Mouse (Mus musculus) forebrain, embryonic 13.5 days (tissue): ENCODE results near the gene Samhd1. TPM values are rescaled to one million over a fixed set of nuclear protein-coding genes. Genes with fewer than 3 reads are reported as not detected.
A peak's percentile ranks its signal among the peaks of the same experiment; 100 is the strongest.

ENCODE experiments used
- ATAC-seq: fragments of 200-750 bp; cut with Nextera tagmentation; 2 replicates; pipeline ENCODE4 v1.8.0; 2017
- H3K27ac ChIP-seq: fragments of 300-500 bp; sonication (generic); 2 replicates; pipeline ENCODE4 v1.5.1; 2015; ENCODE audit warnings: inconsistent platforms, mild to moderate bottlenecking, moderate library complexity
- H3K27me3 ChIP-seq: fragments of 300-500 bp; sonication (generic); 2 replicates; pipeline ENCODE4 v1.6.1; 2015; ENCODE audit warnings: mild to moderate bottlenecking, inconsistent platforms
- H3K36me3 ChIP-seq: fragments of 300-500 bp; sonication (generic); 2 replicates; pipeline ENCODE4 v1.6.1; 2015; ENCODE audit warnings: mild to moderate bottlenecking, inconsistent platforms; ENCODE audit not compliant: poor library complexity, severe bottlenecking
- H3K4me1 ChIP-seq: fragments of 300-500 bp; sonication (generic); 2 replicates; pipeline ENCODE4 v1.6.1; 2015; ENCODE audit warnings: inconsistent platforms
- H3K4me2 ChIP-seq: fragments of 300-500 bp; sonication (generic); 2 replicates; pipeline ENCODE4 v1.6.1; 2015; ENCODE audit warnings: inconsistent platforms, mild to moderate bottlenecking, moderate library complexity
- H3K4me3 ChIP-seq: fragments of 300-500 bp; sonication (generic); 2 replicates; pipeline ENCODE4 v1.5.1; 2015; ENCODE audit warnings: mild to moderate bottlenecking, inconsistent platforms
- H3K9ac ChIP-seq: fragments of 300-500 bp; sonication (generic); 2 replicates; pipeline ENCODE4 v1.6.1; 2015; ENCODE audit warnings: mild to moderate bottlenecking, inconsistent platforms
- H3K9me3 ChIP-seq: fragments of 300-500 bp; sonication (generic); replicated peaks from 2 replicates; pipeline ENCODE4 v1.6.1; 2016; ENCODE audit warnings: inconsistent platforms
- WGBS: fragments of 180-500 bp; shearing (Covaris S2); methylation state at CpG from one replicate; pipeline ENCODE4 v1.1.7; 2015; 5-methylcytosine and 5-hydroxymethylcytosine counted together
- polyA plus RNA-seq: library from polyadenylated mRNA; unstranded; fragments of >200 nt; fragmentation: Nextera tagmentation; extraction: Ambion mirVana; gene quantifications from 2 replicates; pipeline ENCODE4 v1.2.1, GENCODE M21; 2015

The Samhd1 gene
- polyA plus RNA-seq, 1 experiment from 2014 or later = 13.9 TPM

DNA sequence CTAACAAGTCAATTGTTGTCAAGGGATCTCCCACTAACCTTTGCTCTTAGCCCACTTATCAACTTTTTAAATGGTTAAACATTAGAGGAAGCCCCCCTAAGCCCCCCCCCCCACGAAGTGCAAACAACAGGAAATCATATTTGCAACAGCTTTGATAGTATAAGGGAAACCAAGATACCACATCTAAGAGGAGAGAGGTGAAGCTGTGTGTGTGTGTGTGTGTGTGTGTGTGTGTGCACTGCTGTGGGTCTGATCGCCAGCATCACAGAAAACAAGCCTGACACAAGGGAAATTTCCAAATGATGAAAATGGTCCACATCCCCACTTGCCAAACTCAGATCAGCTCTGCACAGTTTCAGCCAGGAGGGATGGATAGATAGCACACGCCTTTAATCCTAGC is 16.0 kb downstream of the Samhd1 start:
- H3K9ac ChIP-seq = no peak overlapping the region
- no peak for ATAC-seq
- WGBS = 76% methylated on average over 3 of the region's 3 CpGs
- H3K9me3 ChIP-seq = no peaks in the 10 kb centered on the region
- peaks cover 24% of the 10 kb centered on the region for H3K36me3 ChIP-seq
- no peak overlapping the region for H3K27ac ChIP-seq
- H3K4me3 ChIP-seq = no peak overlapping the region
- H3K4me2 ChIP-seq = no peak overlapping the region
- H3K27me3 ChIP-seq = no peaks in the 10 kb centered on the region
- no peaks in the 10 kb centered on the region for H3K4me1 ChIP-seq

GRCm38 (mm10) chr2:157118556-157118955 is 16.5 kb downstream of the Samhd1 start:
- Histone ChIP-seq H3K4me1 (no peaks in the 10 kb centered on the region), H3K27me3 (no peaks in the 10 kb centered on the region), H3K9me3 (no peaks in the 10 kb centered on the region), H3K36me3 (peaks cover 29% of the 10 kb centered on the region), H3K4me2 (no peak overlapping the region), H3K4me3 (no peak overlapping the region), H3K27ac (no peak overlapping the region), H3K9ac (0 out of 2 replicates have a peak overlapping the region, but pooled peaks have one; percentile 5)
- ATAC-seq = no peak
- 94% methylated on average over 4 of the region's 4 CpGs for WGBS

DNA sequence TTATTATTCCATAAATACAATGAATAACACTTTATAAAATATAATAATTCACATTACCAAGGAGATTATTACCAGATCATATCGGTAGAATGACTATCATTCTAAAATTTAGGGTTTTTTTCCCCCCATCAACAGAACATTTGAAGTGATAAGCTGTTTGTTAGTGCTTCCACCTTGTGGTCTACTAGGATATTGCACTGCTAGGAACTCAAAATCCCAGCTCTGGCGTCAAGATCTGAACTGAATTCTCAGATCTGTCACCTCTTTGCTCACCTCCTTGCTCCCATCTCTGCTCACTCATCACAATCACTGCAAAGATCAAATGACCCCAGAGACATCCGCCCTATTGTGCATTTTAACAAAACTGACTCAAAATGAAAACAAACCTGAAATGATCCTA is 18.1 kb downstream of the Samhd1 start:
- no peak overlapping the region for H3K9ac ChIP-seq
- H3K4me1 ChIP-seq = no peaks in the 10 kb centered on the region
- H3K4me2 ChIP-seq = no peak overlapping the region
- no peaks in the 10 kb centered on the region for H3K27me3 ChIP-seq
- H3K27ac ChIP-seq = no peak overlapping the region
- 22% methylated on average over 3 of the region's 3 CpGs for WGBS
- H3K4me3 ChIP-seq = no peak overlapping the region
- ATAC-seq = no peak
- peaks cover 41% of the 10 kb centered on the region for H3K36me3 ChIP-seq
- H3K9me3 ChIP-seq = no peaks in the 10 kb centered on the region

- Histone ChIP-seq H3K9me3 (no peaks in the 10 kb centered on the region), H3K36me3 (peaks cover 76% of the 10 kb centered on the region), H3K4me3 (no peak overlapping the region), H3K4me2 (no peak overlapping the region), H3K27me3 (no peaks in the 10 kb centered on the region), H3K27ac (no peak overlapping the region), H3K9ac (no peak overlapping the region), H3K4me1 (no peaks in the 10 kb centered on the region)
- WGBS = 90% methylated on average over 4 of the region's 4 CpGs
- ATAC-seq = no peak
Observed at GRCm38 (mm10) chr2:157108236-157108635, 26.8 kb downstream of the Samhd1 start.

DNA sequence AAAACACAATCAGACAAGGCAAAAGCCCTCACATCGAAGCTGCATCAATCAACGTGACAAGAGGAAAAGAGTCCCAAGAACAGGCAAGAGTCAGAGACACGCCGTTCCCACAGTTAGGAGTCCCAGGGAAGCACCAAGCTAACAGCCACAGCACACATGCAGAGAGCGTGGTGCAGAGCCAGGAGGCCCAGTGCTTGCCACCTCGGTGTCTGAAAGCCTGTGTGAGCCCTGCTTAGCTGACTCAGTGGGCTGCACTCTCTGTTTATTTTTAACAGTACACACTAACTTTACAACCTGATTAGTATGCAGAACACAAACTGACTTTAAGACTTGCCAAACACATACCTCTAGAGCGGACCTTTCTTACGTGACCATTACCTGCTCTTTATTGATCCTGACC is 30.6 kb downstream of the Samhd1 start:
- 90% methylated on average over 8 of the region's 8 CpGs for WGBS

DNA sequence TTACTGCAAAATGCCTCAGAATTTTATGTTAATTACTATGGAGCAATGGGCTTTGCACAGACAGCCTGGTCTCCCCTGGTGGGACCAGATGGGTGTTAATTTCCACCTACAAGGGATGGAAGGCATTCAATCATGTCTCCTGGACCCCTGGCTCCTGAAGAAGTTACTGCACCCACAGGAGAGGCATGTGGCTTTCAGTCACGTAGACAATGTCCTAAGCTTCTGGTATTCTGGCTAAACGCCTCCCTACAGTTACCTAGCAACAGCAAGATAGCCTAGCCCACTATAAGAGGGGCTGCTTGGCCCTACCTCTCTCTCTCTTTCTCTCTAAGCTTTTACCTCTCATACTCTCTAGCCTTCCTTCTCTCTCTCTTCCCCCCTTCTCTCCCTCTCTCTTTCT is 32.8 kb downstream of the Samhd1 start:
- peaks cover 54% of the 10 kb centered on the region for H3K36me3 ChIP-seq
- no peaks in the 10 kb centered on the region for H3K4me1 ChIP-seq
- H3K9ac ChIP-seq = no peak overlapping the region
- no peak overlapping the region for H3K4me3 ChIP-seq
- no peak for ATAC-seq
- WGBS = 55% methylated on average over 2 of the region's 2 CpGs
- H3K27me3 ChIP-seq = no peaks in the 10 kb centered on the region
- no peaks in the 10 kb centered on the region for H3K9me3 ChIP-seq
- no peak overlapping the region for H3K27ac ChIP-seq
- H3K4me2 ChIP-seq = no peak overlapping the region

More for the DNA sequence above, 30.6 kb downstream of the Samhd1 start:
- Histone ChIP-seq H3K27ac (no peak overlapping the region), H3K4me1 (no peaks in the 10 kb centered on the region), H3K27me3 (no peaks in the 10 kb centered on the region), H3K9me3 (no peaks in the 10 kb centered on the region), H3K4me2 (no peak overlapping the region), H3K9ac (no peak overlapping the region), H3K4me3 (no peak overlapping the region), H3K36me3 (peaks cover 73% of the 10 kb centered on the region)
- no peak for ATAC-seq

DNA sequence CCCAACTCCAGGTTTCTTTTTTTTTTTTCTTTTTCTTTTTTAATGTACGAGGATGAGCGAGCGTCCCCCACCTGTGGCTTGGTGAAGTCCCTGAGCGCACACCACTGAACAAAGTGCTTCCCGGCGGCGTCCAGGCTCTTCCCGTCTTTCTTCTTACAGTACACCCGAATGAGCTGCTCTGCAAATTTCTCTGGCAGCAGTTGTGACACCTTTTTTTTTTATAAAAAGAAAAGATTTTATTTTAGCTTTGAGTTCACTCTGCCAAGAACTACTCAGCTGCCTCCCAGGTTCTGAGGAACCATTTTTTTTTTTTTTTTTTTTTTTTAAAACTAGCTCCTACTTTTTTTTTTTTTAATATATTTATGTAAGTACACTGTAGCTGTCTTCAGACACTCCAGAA is 33.4 kb downstream of the Samhd1 start:
- Histone ChIP-seq H3K36me3 (peaks cover 51% of the 10 kb centered on the region), H3K27ac (no peak overlapping the region), H3K4me1 (no peaks in the 10 kb centered on the region), H3K4me2 (no peak overlapping the region), H3K9ac (no peak overlapping the region), H3K9me3 (no peaks in the 10 kb centered on the region), H3K27me3 (no peaks in the 10 kb centered on the region), H3K4me3 (no peak overlapping the region)
- ATAC-seq = no peak
- WGBS = 97% methylated on average over 9 of the region's 9 CpGs

DNA sequence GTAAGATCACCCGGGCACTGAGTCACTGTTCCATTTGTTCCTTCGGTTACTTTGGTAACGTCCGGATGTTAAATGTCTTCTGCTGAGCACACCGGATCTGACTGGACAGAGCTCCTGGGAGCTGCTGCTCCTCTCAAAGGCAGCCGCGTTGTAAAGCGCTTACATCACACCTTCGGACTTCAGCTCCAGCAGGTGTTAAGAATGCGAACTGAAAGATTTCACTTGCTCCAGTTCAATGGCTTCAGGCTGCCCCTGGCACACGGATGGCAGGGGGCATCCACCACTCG is 34.8 kb downstream of the Samhd1 start:
- Histone ChIP-seq H3K36me3 (peaks cover 38% of the 10 kb centered on the region), H3K9ac (no peak overlapping the region), H3K4me2 (no peak overlapping the region), H3K9me3 (no peaks in the 10 kb centered on the region), H3K27me3 (no peaks in the 10 kb centered on the region), H3K4me1 (no peaks in the 10 kb centered on the region), H3K27ac (no peak overlapping the region), H3K4me3 (no peak overlapping the region)
- 92% methylated on average over 12 of the region's 12 CpGs for WGBS
- no peak for ATAC-seq

DNA sequence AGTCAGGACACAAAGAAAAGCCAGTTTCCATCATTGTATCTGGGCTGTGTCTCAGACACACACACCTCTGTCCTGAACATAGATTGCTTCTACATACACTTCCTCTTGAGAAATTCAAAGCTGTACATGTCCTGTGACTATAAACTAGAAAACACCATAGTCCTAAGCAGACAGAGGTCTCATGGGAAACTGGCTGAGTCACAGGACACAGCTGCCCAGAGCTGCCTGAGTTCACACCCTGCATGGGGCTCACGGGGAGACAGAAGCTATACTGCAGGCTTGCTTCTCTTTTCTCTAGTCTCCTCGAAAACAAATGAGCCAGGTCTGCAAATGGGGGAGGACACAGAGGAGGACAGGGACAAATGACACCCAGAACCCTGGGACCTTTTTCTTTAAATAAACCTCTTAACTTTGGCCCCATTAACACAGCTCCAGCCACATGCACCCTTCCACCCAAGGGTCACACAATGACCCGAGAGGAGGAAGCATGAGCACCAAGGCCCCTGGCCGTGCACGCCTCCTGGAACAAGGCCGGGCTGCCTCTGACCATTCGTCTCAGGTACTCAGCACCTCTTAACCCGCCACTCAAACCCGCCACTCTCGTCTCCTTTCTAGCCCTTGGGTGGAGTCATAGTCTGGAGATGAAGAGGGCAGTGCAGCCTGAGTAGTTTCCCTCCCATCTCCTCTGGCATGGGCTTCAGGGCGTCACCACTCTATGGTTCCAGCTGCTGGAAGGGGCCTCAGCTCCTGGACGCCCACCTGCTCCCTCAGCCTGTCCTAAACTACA is 35.3 kb downstream of the Samhd1 start:
- no peak overlapping the region for H3K4me2 ChIP-seq
- no peaks in the 10 kb centered on the region for H3K4me1 ChIP-seq
- no peak overlapping the region for H3K9ac ChIP-seq
- WGBS = 83% methylated on average over 12 of the region's 12 CpGs
- ATAC-seq = no peak
- no peaks in the 10 kb centered on the region for H3K27me3 ChIP-seq
- H3K36me3 ChIP-seq = peaks cover 34% of the 10 kb centered on the region
- H3K4me3 ChIP-seq = no peak overlapping the region
- no peak overlapping the region for H3K27ac ChIP-seq
- H3K9me3 ChIP-seq = no peaks in the 10 kb centered on the region

- H3K4me3 ChIP-seq = no peak overlapping the region
- peaks cover 9% of the 10 kb centered on the region for H3K4me1 ChIP-seq
- peak; percentile 67 for ATAC-seq
- H3K4me2 ChIP-seq = no peak overlapping the region
- no peaks in the 10 kb centered on the region for H3K9me3 ChIP-seq
- no peak overlapping the region for H3K27ac ChIP-seq
- no peak overlapping the region for H3K9ac ChIP-seq
- H3K27me3 ChIP-seq = no peaks in the 10 kb centered on the region
- H3K36me3 ChIP-seq = peaks cover under 1% of the 10 kb centered on the region; the same call in 1 of the 2 replicates
- WGBS = 65% methylated on average over 9 of the region's 9 CpGs
Observed at GRCm38 (mm10) chr2:157095005-157095755, 39.9 kb downstream of the Samhd1 start.

DNA sequence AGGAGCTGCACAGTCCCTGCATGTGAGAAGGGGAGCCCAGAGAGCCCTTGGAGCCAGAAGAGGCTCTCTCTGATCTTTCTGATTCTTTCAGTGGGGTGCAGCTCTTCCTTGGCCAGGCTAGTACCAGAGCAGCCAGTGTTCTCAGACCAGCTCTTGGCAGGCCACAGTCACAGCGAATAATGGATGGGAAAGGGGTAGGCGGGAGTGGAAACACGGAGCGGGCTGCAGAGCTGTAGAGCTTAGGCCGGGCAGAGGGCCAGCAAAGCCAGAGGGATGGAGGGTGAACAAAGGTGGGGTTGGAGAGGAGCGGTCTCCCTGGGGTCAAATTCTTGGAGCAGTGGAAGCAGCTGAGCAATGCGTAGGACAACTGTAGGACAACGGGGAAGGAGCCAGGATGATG is 43.0 kb downstream of the Samhd1 start:
- Histone ChIP-seq H3K4me2 (no peak overlapping the region), H3K27me3 (no peaks in the 10 kb centered on the region), H3K4me3 (no peak overlapping the region), H3K27ac (0 out of 2 replicates have a peak overlapping the region, but pooled peaks have one; percentile 33), H3K9ac (no peak overlapping the region), H3K9me3 (no peaks in the 10 kb centered on the region), H3K36me3 (no peaks in the 10 kb centered on the region), H3K4me1 (peaks cover 9% of the 10 kb centered on the region)
- no peak for ATAC-seq
- 32% methylated on average over 8 of the region's 8 CpGs for WGBS

DNA sequence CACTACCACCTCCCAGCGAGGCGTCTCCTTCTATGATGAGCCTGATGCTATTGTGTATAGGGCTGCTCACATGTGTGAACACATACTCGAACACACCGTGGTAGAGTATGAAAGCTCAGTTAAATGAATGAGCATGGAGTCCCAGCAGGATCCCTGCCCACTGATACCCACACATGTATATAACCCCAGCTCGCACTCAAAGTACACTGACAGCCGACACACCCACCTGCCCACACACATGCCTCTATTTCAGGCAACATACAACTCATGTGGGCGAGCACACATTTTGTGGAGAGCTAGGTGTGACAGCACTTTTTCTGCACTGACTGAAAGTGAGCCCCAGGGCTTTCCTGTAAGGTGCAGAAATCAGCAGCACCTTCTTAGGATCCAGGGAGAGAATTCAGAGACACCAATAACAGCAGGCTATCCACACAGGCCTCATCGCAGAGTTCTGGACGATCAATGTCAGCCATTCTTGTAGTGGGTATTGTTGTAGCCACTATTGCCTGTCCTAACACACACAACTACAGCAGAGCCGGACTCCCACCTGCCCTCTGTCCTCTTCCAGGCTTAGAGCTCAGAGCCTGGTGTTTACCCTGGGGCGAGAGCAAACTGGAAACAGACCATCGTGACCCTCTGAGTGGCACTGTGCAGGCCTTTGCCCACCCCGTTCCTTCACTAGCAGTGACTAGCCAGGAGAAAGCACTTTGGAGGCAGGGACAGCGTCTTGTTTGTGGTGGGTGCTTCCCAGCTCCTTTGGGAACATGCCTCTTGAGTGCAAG is 47.3 kb downstream of the Samhd1 start:
- Histone ChIP-seq H3K4me1 (peaks cover 12% of the 10 kb centered on the region), H3K9ac (no peak overlapping the region), H3K4me3 (no peak overlapping the region), H3K27ac (no peak overlapping the region), H3K36me3 (no peaks in the 10 kb centered on the region), H3K9me3 (no peaks in the 10 kb centered on the region), H3K27me3 (no peaks in the 10 kb centered on the region), H3K4me2 (no peak overlapping the region)
- WGBS = 82% methylated on average over 14 of the region's 14 CpGs
- no peak for ATAC-seq
